Mouse (Mus musculus) retina, embryonic 14.5 days (tissue): ENCODE measurements around the gene Abcc1.

Experiments used
- DNase-seq: peaks from one replicate; pipeline ENCODE4 v3.0.0-alpha.2; 2015; ENCODE audit warnings: low spot score

The Abcc1 gene

GRCm38 (mm10) chr16:14361362-14362098 lies at the start of gene Abcc1:
Gene Abcc1 (plus strand): TSS chr16:14361558.
- peak; percentile 81 for DNase-seq

DNA sequence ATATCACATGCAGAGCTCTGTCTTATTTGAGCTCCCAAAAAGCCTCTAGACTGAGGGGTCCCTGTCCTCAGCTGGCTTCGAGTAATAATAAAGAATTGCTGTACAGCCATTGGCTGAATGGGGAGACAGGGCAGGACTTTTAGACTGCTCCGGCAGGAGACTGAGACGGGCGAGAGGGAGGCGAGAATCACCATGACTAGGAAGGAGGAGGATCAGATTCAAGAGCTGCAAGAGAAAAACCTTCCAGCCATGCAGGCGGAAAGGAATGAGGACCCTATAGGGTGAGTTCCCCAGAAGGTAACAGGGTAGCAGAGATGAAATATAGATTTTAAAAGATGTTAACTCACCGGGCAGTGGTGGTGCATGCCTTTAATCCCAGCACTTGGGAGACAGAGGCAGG lies 48.4 kb upstream of the Abcc1 start:
- DNase-seq: no peak

- DNase-seq: peak; percentile 97
Observed at GRCm38 (mm10) chr16:14316884-14317876, 44.2 kb upstream of the Abcc1 start, which contains the start of gene Fopnl. Gene Fopnl (minus strand): TSS chr16:14317405.

DNA sequence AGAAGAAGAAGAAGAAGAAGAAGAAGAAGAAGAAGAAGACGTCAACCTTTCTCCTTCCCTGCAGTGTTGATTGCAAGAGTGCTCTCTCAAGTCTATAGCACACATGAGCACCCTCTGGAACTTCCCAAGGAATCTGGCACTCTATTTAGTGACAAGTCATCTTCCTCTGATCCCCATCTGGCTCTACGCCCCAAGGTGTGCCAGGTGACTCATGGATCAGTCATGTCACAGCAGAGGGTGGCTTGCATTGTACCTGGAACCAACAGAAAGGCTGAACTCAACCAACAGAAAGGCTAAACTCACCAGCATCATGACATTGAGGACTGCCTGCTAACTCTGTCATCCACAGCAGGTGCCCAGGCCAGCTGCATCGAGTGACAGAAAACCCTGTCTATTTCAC lies 41.7 kb upstream of the Abcc1 start:
- no peak for DNase-seq

DNA sequence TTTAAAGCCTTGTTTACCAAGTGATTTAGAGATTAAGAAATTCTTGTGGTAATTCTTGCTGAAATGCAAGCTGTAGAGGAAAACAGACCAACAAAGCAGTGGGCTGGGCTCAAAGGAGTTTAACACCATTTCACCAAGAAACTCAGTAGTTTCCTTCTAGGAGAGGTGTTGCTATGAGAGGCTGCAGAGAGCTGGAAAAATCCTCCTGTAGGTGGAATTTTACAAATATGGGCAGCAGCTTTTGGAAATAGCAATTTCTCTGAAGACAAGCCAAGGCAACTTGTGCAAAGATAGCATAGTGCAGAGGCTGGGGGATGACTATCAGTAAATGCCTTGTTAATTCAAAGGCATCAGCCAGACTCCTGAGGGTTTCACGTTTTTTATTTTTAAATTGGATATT lies 40.9 kb upstream of the Abcc1 start:
- DNase-seq: no peak

- no peak for DNase-seq
Observed at GRCm38 (mm10) chr16:14328156-14328555, 33.2 kb upstream of the Abcc1 start.

GRCm38 (mm10) chr16:14344967-14345366 lies 16.4 kb upstream of the Abcc1 start:
- no peak for DNase-seq

DNA sequence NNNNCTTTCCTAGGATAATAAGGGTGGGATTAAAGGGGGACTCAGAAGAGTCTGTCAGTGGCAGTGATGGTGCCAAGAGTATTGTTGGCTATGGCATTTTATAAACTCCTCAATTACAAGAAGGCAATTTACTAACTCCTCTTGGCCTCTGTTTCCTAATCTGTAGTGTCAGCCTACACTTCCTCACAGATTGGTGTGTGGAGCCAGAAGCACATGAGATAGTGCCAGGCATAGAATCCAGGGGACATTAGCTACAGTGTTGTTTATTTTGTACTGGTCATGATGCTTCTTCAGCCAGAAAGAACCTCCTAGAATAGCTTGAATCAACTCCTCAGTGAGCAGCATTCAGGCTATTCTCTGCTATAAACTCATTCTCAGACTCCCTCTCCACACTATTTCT lies 9.8 kb upstream of the Abcc1 start:
- DNase-seq: no peak

GRCm38 (mm10) chr16:14352234-14352633 lies 9.1 kb upstream of the Abcc1 start:
- DNase-seq: no peak

GRCm38 (mm10) chr16:14352663-14353062 lies 8.7 kb upstream of the Abcc1 start:
- DNase-seq: no peak

GRCm38 (mm10) chr16:14357859-14358258 lies 3.5 kb upstream of the Abcc1 start:
- DNase-seq: no peak

- DNase-seq: no peak
Observed at GRCm38 (mm10) chr16:14358531-14358930, 2.8 kb upstream of the Abcc1 start.

- DNase-seq: no peak
Observed at GRCm38 (mm10) chr16:14360931-14361330, 427 bp upstream of the Abcc1 start.

- peak; percentile 21 for DNase-seq
Observed at GRCm38 (mm10) chr16:14362099-14362820, 902 bp downstream of the Abcc1 start.

DNA sequence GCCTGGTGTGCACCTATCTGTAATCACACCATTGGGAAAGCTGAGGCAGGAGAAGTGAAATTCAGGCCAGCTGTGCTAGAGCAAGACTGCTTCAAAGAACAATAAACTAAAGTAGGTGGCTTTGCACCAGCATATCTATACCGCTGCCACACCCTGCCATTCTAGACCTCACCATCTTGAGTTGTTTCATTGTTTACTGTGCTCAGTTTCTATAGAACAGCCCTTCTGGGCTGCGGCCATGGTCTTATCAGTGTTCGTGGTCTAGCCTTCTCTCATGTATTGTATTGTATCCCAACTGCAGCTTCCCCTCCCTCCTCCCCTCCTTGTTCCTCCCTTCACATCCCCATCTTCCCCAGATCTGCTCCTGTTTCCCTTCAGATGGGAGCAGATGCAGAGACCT lies 2.1 kb downstream of the Abcc1 start:
- no peak for DNase-seq

- DNase-seq: no peak
Observed at GRCm38 (mm10) chr16:14364066-14364465, 2.7 kb downstream of the Abcc1 start.

DNA sequence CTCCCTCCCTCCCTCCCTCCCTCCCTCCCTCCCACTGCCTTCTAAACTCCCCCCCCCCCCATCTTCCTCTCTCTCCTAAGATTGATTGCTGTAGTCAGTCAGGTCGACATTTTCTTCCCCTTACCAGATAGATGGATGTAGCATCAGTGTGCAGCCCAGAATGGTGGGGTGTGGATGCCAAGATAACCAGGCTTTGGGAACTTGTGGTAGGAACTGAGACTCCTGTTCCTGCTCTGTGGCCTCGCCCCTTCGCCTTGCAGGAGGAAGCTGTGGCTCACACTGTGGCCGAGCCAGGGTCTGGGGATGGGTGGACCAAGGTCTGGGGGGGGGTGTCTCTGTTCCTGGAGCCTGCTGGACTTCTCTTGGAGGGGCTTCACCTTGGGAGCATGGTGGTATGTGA lies 4.1 kb downstream of the Abcc1 start:
- DNase-seq: no peak

DNA sequence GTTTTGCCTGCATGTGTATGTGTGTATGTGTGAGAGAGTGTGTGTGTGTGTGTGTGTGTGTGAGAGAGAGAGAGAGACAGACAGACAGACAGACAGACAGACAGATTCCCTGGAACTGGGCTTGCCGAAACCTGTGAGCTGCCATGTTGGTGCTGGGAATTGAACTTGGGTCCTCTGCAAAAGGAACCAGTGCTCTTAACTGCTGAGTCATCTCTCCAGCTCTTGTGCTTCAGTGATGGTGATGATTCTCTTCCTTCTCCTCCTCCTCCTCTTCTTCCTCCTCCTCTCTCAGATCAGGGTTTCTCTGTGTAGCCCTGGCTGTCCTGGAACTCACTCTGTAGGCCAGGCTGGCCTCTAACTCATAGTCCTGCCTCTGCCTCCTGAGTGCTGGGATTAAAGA lies 4.7 kb downstream of the Abcc1 start:
- no peak for DNase-seq

- no peak for DNase-seq
Observed at GRCm38 (mm10) chr16:14371367-14371766, 10.0 kb downstream of the Abcc1 start.

GRCm38 (mm10) chr16:14372382-14372781 lies 11.0 kb downstream of the Abcc1 start:
- DNase-seq: no peak

GRCm38 (mm10) chr16:14372817-14373301 lies 11.5 kb downstream of the Abcc1 start:
- peak; percentile 7 for DNase-seq

DNA sequence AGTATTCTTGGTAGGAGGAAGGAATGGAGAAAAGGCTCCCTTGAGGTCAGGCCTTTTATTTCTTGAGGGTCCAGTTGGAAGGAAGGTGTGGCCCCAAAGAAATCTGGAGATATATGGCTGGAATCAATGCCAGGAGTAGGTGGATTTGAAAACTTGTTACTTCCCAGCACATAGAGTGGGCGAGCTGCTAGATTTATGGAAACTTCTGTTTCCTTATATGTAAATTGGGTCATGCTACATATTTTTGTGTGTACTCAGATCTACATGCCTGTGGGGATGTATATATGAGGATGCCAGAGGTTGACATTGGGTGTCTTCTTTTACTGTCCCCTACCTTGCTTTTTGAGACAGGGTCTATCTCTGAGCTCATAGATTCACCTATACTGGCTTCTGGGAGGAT lies 14.6 kb downstream of the Abcc1 start:
- no peak for DNase-seq
